Mouse (Mus musculus): ENCODE data around the gene Ric8a. TPM values are rescaled to one million over a fixed set of nuclear protein-coding genes. Genes with fewer than 3 reads are reported as not detected.
A peak's percentile ranks its signal among the peaks of the same experiment; 100 is the strongest.

Gene Ric8a
- 79.5 and 89.3 TPM in 2 replicates for polyA plus RNA-seq (2012; rRNA removed)

DNA sequence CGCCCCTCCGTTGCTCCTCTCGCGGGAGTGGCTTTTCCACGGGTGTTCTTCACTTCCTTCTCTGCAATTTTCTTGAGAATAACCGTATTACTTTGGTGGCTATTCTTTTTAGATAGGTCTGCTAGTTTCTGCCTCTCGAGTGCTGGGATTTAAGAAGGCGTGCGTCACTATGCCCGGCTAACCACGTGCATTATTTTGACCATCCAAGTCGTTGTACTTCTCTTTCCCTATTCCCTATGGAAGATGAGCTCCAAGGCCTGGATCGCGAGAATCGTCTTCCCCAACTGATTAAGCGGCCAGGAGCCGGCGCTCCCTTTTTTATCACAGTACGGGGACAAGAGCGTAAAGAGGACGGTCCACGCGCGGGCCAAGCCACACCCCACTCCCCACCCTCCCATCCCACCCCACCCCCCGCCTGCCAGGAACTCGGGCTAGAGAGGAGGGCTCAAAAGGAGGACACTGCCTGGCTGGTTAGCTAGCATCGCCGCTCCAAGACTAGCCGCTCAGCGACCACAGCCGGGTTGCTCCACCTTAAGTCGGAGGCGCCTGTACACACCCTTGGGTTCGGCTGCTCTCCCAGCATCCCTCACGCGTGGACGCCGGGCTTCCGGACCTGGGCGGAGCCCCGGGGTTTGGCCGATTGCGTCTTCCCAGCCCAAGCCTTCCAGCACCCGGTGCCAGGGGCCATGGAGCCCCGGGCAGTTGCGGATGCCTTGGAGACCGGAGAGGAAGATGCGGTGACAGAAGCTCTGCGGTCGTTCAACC lies at the start of gene Ric8a:
TSS of gene Ric8a (plus strand) at position 173 of the 765 bp plus-strand sequence.
- TF ChIP-seq POLR2A (IDR thresholded peaks at IDR 0.05; ENCODE audit: extremely low read depth, insufficient read depth, low read length) = peak; percentile 64; the same call in 1 of the 2 replicates
- TF ChIP-seq CTCF (IDR thresholded peaks at IDR 0.05; ENCODE audit: extremely low read depth, insufficient read depth, low read length) = no peak
- peak within 1 kb of the TSS; percentile 87 for H3K4me3 ChIP-seq (ENCODE audit: insufficient read depth, low read length)

DNA sequence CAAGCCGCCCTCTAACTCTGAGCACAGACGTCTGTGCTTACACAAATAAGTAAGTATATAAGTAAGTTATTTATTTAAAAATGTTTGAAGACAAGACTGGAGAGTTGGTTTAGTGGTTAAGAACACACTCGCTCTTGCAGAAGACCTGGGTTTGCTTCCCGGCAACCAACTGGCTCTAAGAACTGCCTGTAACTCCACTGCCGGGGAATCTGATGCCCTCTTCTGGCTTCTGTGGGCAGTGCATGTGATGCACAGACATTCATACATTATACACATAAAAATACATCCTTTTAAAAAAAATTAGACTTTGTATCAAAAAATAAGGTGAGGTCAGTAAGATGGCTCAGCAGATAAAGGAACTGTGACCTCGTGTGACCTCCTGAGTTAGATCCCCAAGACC lies 46.3 kb upstream of the Ric8a start:
- no peak overlapping the region for H3K4me3 ChIP-seq (ENCODE audit: insufficient read depth, low read length)
- peak; percentile 16; the same call in 1 of the 2 replicates for TF ChIP-seq CTCF (IDR thresholded peaks at IDR 0.05; ENCODE audit: extremely low read depth, insufficient read depth, low read length)
- no peak for TF ChIP-seq POLR2A (IDR thresholded peaks at IDR 0.05; ENCODE audit: extremely low read depth, insufficient read depth, low read length)

More for the DNA sequence above, at the start of gene Ric8a:
- H3K4me1 ChIP-seq (ENCODE audit: control insufficient read depth, insufficient read depth, low read length) = peaks cover 8% of the 10 kb centered on the region
- H3K27ac ChIP-seq (ENCODE audit: insufficient read depth, low read length) = peak within 1 kb of the TSS; percentile 88

DNA sequence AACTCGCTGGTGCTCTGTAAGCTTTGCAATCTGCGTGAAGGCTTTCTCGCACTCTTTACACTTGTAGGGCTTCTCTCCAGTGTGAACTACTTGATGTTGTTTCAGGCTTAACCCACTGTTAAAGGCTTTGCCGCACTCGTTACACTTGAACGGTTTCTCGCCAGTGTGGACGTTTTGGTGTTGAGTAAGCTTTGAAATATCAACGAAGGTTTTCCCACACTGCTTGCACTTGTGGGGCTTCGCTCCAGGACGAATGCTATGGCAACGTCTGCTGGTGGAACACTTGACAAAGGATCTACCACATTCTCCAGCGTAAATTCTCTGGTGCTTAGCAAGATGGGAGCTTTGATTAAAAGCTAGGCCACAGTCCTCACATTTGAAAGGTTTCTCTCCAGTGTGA lies 45.0 kb upstream of the Ric8a start:
- H3K27ac ChIP-seq (ENCODE audit: insufficient read depth, low read length) = no peak overlapping the region
- H3K4me1 ChIP-seq (ENCODE audit: control insufficient read depth, insufficient read depth, low read length) = no peaks in the 10 kb centered on the region; the same call in 1 of the 2 replicates
- TF ChIP-seq CTCF (IDR thresholded peaks at IDR 0.05; ENCODE audit: extremely low read depth, insufficient read depth, low read length) (no peak), POLR2A (IDR thresholded peaks at IDR 0.05; ENCODE audit: extremely low read depth, insufficient read depth, low read length) (no peak)
- H3K4me3 ChIP-seq (ENCODE audit: insufficient read depth, low read length) = no peak overlapping the region

More for the DNA sequence above, 46.3 kb upstream of the Ric8a start:
- Histone ChIP-seq H3K4me1 (ENCODE audit: control insufficient read depth, insufficient read depth, low read length) (no peaks in the 10 kb centered on the region; the same call in 1 of the 2 replicates), H3K27ac (ENCODE audit: insufficient read depth, low read length) (no peak overlapping the region)

DNA sequence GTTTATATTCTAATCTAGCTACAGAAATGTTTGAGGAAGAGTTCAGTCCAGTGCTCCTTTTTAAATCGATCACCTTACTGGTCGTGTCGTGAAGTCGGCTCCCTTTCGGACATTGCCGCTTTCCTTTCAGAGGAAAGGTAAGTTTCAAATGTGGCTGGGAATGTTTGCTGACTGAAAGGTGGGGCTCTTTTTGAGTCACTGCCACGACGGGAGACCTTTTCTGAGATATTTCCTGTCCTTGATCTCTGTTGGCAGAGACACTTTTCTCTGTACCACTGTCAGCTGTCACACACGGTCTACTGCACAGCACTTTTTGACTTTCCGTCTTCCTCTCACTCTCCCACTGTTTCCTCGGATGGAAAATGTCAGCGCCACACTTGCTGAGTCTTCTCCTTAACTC lies 43.9 kb upstream of the Ric8a start:
- no peak overlapping the region for H3K27ac ChIP-seq (ENCODE audit: insufficient read depth, low read length)
- H3K4me1 ChIP-seq (ENCODE audit: control insufficient read depth, insufficient read depth, low read length) = peaks cover 1% of the 10 kb centered on the region
- TF ChIP-seq CTCF (IDR thresholded peaks at IDR 0.05; ENCODE audit: extremely low read depth, insufficient read depth, low read length) = no peak
- TF ChIP-seq POLR2A (IDR thresholded peaks at IDR 0.05; ENCODE audit: extremely low read depth, insufficient read depth, low read length) = no peak
- no peak overlapping the region for H3K4me3 ChIP-seq (ENCODE audit: insufficient read depth, low read length)

DNA sequence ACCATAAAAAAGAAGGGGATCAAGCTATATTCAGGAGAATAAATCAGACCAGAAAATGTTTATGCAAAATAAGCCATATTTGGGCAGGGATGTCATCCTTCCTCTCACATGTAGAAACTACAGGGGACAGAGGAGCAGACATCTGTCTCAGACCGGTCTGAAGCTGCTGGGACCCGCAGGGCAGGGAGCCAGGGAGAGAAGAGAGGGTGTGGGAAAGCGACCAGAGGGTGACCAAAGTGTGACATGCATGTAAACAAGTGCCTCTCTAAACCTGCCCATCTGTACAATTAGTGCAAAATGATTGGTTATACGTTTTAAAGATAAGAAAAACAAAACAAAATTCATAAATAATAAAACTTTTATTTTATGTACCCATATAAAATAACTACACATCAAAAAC lies 36.6 kb upstream of the Ric8a start:
- TF ChIP-seq CTCF (IDR thresholded peaks at IDR 0.05; ENCODE audit: extremely low read depth, insufficient read depth, low read length) (no peak), POLR2A (IDR thresholded peaks at IDR 0.05; ENCODE audit: extremely low read depth, insufficient read depth, low read length) (no peak)
- no peak overlapping the region for H3K4me3 ChIP-seq (ENCODE audit: insufficient read depth, low read length)
- peaks cover 3% of the 10 kb centered on the region for H3K4me1 ChIP-seq (ENCODE audit: control insufficient read depth, insufficient read depth, low read length)
- H3K27ac ChIP-seq (ENCODE audit: insufficient read depth, low read length) = no peak overlapping the region

DNA sequence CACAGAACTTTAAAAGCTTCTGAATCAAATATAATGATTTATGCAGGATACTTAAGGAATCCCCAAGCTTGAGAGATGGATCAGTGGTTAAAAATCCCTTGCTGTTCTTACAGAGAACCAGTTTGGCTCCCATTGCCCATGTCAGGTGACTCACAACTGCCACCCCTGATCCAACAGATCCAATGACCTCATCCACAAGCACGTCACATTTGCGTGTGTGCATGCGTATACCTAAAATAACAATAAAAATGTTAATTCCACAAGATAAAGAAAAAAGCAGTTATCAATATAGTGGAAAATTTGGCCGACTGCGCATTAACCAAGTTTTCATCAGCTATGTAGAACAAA lies 35.5 kb upstream of the Ric8a start:
- TF ChIP-seq CTCF (IDR thresholded peaks at IDR 0.05; ENCODE audit: extremely low read depth, insufficient read depth, low read length) = no peak
- TF ChIP-seq POLR2A (IDR thresholded peaks at IDR 0.05; ENCODE audit: extremely low read depth, insufficient read depth, low read length) = no peak
- Histone ChIP-seq H3K4me3 (ENCODE audit: insufficient read depth, low read length) (peak overlapping the region; percentile 61), H3K27ac (ENCODE audit: insufficient read depth, low read length) (peak overlapping the region; percentile 57; the same call in 1 of the 2 replicates), H3K4me1 (ENCODE audit: control insufficient read depth, insufficient read depth, low read length) (peaks cover 3% of the 10 kb centered on the region)

DNA sequence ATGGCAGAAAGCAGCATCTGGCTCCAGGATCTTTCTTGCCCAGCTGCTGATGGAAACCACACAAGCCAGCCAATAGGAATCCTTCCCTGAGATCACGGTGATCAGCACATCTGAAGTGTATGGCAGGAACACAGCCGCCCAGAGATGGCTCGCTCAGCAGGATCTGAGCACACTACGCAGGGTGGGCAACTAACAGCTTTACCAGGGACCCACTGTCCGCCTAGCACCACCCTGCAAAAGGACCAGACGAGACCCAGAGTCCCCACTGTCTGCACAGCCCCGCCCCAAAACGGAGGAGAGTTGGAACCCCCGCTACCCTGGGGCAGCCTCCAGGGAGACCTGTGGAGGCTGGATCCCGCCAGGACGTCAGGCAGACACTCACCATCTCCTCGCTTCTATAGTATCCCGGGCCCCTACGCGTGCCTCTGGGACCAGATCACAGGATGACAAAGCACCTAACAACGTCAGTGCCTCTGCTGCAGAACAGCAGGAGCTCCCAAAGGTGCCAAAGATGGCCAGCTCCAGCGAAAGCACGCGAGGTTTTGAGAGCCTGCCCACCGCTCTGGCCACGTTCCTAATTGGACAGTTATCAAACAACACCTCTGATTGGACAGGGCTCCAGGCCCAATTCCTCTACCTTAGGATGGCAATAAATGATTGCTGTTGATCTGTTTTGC lies 35.0 kb upstream of the Ric8a start, which contains the start of gene Zfp941:
TSS of gene Zfp941 (minus strand) at position 526 of the 677 bp plus-strand sequence.
- Histone ChIP-seq H3K4me3 (ENCODE audit: insufficient read depth, low read length) (peak within 1 kb of the TSS; percentile 61), H3K27ac (ENCODE audit: insufficient read depth, low read length) (peak within 1 kb of the TSS; percentile 57), H3K4me1 (ENCODE audit: control insufficient read depth, insufficient read depth, low read length) (peaks cover 3% of the 10 kb centered on the region)
- TF ChIP-seq CTCF (IDR thresholded peaks at IDR 0.05; ENCODE audit: extremely low read depth, insufficient read depth, low read length) = no peak
- peak; percentile 85 for TF ChIP-seq POLR2A (IDR thresholded peaks at IDR 0.05; ENCODE audit: extremely low read depth, insufficient read depth, low read length)

DNA sequence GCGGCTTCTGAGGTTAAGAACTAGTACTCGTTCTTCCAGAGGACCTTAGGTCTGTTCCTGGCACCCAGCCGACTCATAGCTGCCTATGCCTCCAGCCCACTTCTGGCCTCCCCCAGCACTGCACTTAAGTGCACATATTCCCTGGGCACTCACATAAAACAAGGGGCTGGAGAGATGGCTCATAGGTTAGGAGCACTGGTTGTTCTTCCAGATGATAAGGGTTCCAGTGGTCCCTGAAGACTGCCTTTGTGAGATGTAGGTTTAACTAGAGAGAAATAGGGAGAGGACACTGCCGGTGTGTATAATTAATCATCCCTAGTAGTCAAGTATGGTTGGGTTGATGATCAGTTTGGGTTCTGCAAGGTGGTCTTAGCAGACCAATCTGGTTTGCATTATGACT lies 34.0 kb upstream of the Ric8a start:
- Histone ChIP-seq H3K4me3 (ENCODE audit: insufficient read depth, low read length) (no peak overlapping the region), H3K4me1 (ENCODE audit: control insufficient read depth, insufficient read depth, low read length) (peaks cover 5% of the 10 kb centered on the region), H3K27ac (ENCODE audit: insufficient read depth, low read length) (no peak overlapping the region)
- TF ChIP-seq POLR2A (IDR thresholded peaks at IDR 0.05; ENCODE audit: extremely low read depth, insufficient read depth, low read length) (no peak), CTCF (IDR thresholded peaks at IDR 0.05; ENCODE audit: extremely low read depth, insufficient read depth, low read length) (no peak)

DNA sequence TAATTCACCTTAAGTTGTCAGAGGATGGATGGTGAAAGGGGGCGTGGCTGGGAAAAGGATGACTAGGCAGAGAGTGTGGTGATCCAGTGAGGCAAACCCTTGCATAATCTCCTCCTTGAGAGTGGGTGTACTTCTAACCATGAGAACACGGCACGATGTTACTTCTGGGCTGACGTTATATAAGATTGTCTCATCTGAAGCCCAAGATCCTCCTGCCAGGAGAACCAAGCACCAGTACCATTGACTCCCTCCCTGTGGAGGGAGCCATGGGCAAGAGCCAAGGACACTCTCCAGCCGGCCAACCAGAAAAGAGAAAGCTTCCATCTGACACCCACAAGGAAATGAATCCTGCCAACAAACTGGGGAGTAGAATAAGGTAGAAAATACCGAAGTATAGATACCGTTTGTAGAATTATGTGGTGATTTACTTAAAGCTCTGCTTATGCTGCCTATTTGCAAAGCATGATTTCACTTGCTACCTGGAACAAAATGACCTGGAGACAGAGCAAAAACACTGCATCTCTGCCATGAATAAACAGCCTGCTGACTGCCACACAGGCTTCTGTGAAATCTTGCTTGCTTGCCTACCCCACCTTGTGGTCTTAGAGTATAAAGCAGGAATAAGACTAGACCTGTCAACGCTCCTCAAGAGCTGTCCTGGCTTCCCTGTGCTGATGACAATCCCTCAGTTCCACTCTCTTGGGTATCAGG lies 28.4 kb upstream of the Ric8a start:
- TF ChIP-seq CTCF (IDR thresholded peaks at IDR 0.05; ENCODE audit: extremely low read depth, insufficient read depth, low read length) (peak; percentile 67), POLR2A (IDR thresholded peaks at IDR 0.05; ENCODE audit: extremely low read depth, insufficient read depth, low read length) (peak; percentile 19; the same call in 1 of the 2 replicates)
- peak overlapping the region; percentile 30; the same call in 1 of the 2 replicates for H3K27ac ChIP-seq (ENCODE audit: insufficient read depth, low read length)
- H3K4me3 ChIP-seq (ENCODE audit: insufficient read depth, low read length) = no peak overlapping the region
- H3K4me1 ChIP-seq (ENCODE audit: control insufficient read depth, insufficient read depth, low read length) = peaks cover 2% of the 10 kb centered on the region; the same call in 1 of the 2 replicates
